Mouse (Mus musculus): Measurements from ENCODE around the gene Fbrsl1. TPM values are rescaled to one million over a fixed set of nuclear protein-coding genes. Genes with fewer than 3 reads are reported as not detected.

Gene Fbrsl1
- total RNA-seq (2021), result 10 to 100 TPM; 80.9 to 90.8 TPM
- long read RNA-seq, experiment 1, partial matches to known transcripts, result 0 of 5 reads
- long read RNA-seq, experiment 1, other reads (novel, unspliced or antisense), result 3 of 5 reads
- long read RNA-seq, experiment 2, partial matches to known transcripts, result 0 of 11 reads
- long read RNA-seq, experiment 2, other reads (novel, unspliced or antisense), result 11 of 11 reads

DNA sequence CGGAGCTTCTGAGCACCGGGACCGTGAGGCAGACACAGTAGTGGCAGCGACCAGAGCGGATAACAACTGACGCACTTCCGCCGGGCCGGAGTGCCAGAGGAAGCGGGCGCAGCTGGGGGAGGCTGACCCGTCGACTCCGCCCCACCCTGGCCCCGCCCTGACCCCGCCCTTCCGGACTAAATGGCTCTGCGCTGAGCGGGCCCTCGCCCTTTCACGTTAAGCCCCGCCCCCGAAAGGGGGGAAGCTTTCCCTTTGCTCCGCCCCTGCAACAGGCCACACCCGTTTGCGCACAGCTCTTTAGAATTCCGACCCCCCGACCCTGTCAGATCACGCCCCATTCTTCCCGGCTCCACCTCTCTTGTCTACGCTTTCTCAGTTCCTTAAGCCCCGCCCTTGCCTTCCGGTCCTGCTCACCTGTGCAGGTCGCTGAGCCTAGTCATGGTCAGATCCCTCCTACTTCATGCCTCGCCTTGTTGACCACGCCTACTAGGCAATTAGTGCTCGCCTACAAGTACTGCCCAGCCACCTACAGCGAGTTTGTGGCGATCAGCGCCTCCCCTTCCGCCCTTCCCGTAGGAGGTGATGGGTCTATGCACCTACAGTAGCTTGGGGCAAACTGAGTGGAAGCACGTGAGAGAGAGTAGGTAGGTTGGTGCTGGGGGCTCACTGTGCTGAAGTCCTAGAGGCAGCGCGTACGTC lies at the start of gene Fbrsl1:
TSS of gene Fbrsl1 (minus strand) at position 68 of the 699 bp plus-strand sequence.
- peak; percentile 88 to 95 for DNase-seq (ENCODE audit: low spot score in 2 of 2)

DNA sequence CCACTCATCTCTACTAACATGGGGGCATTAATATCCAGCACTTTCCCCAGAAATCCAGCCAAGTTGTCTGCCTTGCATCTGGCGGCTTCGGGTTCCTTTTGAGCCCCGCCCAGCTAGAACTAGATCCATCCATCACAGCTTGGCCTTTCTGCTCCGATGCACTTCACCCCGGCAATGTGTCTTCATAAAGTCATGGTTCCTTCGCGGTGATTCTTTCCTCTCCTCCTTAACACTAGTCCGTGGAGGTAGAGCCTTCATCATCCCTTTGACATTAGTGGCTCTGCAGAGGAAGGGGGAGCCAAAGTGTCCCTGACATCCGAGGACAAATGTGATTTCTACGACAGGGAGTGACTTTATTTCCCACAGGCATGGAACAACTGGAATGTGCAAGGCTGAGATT lies 49.8 kb upstream of the Fbrsl1 start:
- no peak for DNase-seq (ENCODE audit: low spot score in 2 of 2)

DNA sequence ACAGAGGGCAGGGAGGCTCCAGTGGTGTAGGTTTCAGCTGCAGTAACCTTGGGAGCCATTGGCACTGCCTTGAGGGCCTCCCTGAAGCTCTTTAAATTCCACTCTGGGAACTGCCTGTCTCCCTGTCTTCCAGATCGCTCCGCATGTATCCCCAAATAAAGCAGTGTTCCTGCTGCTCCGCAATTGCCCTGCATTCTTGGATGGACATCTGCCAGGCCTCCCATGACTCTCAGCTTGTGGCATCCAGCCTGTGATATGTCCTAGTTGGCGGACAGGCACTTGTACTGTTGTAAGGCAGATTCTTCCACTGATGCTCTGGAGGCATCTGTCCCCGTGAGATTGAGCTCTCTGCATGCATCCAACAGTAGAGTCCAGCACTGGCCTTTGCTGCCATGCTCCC lies 49.3 kb upstream of the Fbrsl1 start:
- DNase-seq (ENCODE audit: low spot score in 2 of 2), result no peak

DNA sequence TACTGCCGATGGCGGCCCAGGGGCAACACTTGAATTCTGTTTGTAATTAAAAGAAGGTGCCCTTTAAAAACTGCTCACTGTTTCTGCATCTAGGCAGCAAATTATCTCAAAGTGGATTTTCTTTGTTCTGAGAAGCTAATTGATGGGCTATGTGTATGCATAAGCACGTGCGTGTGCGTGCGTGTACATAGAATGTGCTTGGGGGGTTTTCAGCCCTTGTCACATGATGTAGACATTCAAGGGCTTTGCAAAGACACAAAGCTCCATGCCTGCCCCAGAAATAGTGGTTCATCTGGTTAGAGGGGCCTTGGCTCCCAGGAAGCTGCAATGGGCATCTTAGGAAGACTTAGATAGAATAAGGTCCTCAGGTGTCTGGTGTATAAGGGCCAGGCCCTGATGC lies 46.7 kb upstream of the Fbrsl1 start:
- no peak for DNase-seq (ENCODE audit: low spot score in 2 of 2)

DNA sequence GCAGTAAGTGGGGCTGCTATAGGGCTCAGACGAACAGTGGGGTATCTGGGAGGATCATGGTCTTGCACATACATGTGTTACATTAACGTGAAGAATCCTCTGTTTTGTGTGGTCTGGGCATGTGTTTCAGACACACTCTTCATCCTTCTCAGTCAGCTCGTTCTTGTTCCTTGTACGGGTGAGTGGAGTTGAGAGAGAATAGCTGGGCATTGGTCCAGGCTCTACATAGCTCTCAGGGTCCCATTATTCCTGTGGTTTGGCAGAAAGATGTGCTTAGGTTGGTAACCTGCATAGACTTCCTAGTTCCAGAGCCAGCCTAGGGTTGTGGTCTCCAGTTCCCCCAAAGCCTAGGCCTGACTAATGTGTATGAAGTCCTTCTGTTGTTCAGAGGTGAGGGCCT lies 46.1 kb upstream of the Fbrsl1 start:
- no peak for DNase-seq (ENCODE audit: low spot score in 2 of 2)

DNA sequence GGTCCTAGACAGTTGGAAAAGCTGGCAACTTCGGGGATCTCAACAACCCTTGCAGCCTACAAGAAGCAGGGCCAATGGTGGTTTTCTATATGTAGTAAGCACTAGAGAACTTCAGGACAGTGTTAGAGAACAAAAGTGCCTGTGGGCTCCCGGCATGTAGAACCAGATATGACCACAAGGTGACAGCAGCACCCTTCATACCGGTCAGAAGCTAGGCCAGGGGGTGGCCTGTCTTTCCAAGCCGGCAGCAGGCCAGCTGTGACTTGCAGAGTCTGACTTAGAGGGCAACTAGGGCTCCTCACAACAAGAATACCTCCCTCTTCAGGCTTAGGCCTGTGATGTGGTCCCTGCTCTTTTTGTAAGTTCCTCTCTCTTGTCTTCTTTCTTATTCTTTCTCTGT lies 45.5 kb upstream of the Fbrsl1 start:
- peak; percentile 70 to 72 for DNase-seq (ENCODE audit: low spot score in 2 of 2)

DNA sequence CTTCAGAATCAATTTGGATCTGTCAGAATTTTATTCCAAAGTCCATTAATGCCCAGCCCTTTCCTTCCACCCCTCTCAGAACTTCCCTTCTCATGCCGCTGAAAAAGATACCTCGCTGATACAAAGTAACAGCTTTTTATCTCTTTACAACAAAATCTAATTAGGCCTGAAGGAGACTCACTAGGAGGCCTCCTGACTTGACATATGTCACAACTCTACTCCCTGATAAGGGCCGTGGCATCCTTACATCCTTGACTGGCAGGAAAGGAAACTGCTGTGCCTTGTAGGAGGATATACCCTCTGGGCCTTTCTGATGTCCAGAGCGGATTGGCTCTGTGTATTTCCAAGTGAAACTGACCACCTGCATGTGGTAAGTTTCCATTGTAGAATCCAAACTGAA lies 41.3 kb upstream of the Fbrsl1 start:
- DNase-seq (ENCODE audit: low spot score in 2 of 2), result no peak

DNA sequence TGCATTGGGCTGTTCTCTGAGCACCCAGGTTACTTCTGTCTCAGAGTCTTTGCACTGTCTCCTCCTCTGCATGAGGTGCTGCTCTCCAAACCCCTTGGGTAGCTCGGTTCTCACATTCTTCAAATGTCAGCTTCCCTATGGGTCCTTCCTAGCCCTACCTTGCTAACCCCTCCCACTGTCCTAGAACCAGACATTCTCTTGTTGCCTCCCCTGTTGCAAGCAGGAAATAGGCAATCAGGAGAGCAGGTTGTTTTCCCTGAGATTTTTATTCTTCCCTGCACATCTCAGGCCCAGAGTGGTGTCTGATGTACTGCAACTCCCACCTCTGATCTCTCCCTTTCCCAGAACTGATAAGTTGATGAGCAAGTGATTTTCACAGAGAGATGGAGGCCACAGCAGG lies 39.6 kb upstream of the Fbrsl1 start:
- no peak for DNase-seq (ENCODE audit: low spot score in 2 of 2)

DNA sequence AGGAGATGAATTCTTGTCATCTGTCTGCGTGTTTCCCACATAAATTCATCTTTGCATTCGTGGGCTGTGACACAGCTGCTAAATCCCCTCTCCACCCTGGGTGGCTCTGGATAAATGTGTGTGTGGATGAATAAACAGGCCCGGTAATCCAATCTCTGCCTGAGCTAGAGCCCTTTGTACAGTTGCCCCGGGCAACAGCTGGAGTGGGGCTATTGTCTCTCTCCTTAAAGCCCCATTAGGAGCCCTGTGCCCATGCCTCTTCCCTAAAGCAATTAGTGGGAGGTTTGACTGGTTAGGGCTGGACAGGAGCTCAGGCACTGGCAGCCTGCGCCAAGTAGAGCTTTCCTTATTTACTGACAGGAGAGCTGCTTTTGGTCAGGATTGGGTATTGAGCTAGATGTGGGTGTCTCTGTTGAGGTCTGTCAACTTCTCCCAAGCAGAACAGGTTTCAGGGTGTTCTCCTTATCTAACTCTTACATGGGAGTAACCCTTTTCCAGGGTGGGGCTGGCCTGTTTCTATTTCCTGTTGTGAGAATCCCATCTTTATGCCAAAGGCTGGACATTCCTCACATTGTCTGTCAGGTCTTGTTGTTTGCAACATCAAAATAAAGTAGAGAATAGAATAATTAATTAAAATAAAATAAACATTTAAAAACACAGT lies 38.5 kb upstream of the Fbrsl1 start:
- no peak for DNase-seq (ENCODE audit: low spot score in 2 of 2)

DNA sequence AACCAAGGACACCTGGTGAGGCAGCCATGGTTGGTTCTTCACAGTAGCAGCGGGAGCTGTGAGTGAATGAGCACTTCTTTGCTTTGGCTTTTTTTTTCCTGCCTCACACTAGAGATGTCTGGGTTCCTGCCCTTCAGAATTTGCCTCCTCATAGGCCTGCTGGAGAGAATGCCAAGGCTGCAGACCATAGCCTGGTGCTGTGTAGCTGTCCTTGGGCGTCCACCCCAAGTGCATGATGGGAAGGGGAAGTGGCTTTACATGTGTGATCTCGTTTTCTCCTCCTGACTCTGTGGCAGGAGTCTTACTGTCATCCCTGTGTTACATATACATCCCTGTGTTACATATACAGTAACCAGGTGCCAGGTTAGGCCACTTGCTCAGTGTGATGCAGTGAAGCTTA lies 36.4 kb upstream of the Fbrsl1 start:
- no peak for DNase-seq (ENCODE audit: low spot score in 2 of 2)

DNA sequence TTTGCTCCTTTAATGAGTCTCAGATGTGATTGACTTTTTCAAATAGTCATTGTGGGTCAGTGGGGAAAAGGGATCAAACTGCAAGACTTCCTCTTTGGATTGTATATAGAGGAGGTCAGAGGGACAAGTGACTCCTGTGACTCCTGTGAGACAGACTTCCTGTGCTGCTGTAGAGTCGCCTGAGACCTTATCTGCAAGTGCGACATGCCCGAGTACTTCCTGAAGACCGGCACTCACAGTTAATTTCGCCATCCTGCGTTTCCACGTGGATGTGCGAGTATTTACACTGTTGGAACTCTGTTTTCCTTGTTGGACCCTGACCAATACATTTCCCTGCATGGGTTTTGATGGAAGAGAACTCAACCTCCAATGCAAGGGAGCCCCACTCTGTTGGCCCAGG lies 30.9 kb upstream of the Fbrsl1 start:
- no peak for DNase-seq (ENCODE audit: low spot score in 2 of 2)

DNA sequence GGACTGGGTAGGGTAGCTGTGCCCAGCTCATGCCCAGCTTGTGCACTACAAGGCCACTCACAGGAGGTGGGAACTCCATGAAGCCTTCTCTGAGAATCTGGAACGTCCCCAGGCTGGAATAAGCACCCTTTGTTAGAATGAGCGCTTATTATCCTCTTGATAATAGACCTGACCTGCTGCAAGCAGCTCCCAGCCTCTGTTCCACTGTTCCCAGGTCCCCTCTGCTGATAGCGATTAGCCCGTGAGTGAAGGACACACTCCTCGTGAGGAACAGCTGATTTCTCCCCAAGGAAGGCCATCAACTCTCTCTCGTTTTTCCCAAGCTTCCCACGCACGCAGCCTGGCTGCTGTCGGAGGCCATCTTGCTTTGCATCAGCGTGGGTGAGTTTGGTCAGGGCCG lies 25.9 kb upstream of the Fbrsl1 start:
- no peak for DNase-seq (ENCODE audit: low spot score in 2 of 2)

DNA sequence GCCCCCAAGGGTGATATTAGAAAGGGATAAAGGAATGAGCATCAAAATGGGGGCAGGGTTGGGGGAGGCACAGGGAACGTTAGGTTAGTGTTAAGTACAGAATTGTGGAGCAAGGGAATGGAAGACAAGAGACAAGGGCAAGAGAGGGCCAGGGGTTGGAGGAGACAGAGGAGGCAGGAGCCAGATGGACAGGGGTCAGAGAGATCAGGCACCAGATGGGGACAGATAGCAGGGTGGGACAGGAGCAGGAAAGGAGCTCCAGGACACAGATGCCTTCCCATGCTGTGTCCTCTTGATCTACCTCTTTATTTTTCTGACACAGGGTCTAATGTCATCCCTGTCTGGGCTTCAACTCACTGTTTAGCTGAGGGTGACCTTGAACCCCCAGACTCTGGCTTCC lies 24.5 kb upstream of the Fbrsl1 start:
- DNase-seq (ENCODE audit: low spot score in 2 of 2), result no peak

DNA sequence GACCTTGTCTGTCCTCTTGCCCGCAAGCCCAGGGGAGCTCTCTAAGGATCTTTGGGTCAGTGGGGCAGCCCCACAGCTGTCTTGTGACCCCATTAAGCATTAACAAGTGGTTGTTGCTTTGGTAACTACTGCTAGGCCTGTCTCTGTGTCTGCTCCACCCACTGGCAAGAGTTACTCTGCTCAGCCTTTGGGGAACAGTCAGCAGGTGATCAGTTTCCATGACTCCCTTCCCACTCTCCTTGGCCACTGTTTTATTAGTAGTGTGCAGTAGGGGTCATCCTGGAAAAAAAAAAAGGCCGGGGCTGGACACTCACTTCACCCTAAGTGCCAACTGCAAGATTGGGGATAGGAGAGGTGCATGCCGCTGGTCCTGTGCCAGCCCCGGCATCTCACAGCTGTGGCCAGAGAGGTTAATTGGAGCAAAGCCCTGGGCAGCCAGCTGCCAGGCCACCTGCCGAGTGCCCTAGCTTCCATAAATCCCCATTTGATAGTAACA lies 23.7 kb upstream of the Fbrsl1 start:
- no peak for DNase-seq (ENCODE audit: low spot score in 2 of 2)

DNA sequence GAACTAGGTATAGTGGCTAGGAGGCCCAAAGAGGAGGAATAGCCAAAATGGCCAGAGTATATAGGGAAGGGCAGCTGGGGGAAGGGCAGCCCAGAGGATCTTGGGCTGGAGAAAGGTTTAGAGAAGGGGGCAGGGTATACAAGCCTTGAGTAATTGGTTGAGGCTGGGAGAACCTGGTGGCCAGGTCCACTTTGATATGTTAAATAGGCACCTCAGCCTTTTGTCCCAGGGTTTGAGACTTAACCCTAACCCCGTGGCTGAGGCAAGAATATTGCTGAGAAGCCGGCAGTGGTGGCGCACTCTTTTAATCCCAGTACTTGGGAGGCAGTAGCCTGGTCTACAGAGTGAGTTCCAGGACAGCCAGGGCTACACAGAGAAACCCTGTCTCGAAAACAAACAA lies 23.0 kb upstream of the Fbrsl1 start:
- DNase-seq (ENCODE audit: low spot score in 2 of 2), result no peak

DNA sequence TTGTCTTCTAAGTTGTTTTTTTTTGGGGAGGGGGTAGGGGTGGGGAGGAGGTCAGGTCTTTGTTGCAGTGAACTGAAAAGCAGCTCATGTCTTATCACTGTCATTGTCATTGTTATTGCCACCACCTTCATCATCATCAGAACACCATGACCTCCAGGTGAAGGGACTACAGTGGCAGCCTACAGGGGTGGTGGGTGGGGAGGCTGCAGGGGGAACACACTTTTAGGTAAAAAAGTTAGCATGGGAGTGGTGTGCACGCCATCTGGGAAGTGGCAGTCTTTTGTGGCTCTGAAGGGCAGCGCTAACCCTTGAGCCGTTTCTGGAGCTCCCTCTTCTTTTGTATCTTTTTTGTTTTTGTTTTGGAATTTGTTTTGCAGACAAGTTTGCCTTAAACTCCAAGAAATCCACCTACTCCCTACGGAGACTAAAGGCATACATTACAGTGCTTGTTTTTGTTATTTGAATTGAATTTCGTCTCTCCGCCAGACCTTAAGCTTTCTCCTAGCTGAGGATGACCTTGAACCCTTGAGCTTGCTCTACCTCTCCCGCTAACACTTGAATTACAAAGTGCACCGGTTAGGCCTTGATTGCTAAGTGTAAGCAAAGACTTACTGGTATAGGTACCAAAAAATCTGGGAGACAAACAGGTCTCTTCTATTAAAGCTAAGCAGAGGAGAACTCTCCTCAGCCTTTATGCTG lies 21.1 kb upstream of the Fbrsl1 start:
- DNase-seq (ENCODE audit: low spot score in 2 of 2), result no peak

DNA sequence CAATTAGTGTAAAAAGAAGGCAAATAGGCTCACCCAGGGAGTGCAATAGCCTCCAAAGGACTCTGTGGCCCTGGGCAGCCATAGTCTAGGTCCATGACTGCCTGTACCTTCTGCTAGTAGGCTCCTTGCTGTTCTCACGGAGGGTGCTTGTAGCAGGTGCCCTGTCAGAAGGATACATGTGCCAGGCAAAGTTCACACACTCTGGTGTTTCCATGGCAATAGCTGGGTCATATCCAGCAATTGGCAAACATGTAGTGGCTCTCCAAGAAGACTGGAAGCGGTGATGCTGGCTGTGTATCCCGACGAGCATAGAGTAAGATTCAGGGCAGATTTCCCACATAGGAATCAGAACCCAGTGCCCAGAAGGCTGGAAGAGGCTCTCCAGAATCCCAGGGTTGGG lies 20.0 kb upstream of the Fbrsl1 start:
- DNase-seq (ENCODE audit: low spot score in 2 of 2), result peak in 1 of 2 experiments; percentile 46

DNA sequence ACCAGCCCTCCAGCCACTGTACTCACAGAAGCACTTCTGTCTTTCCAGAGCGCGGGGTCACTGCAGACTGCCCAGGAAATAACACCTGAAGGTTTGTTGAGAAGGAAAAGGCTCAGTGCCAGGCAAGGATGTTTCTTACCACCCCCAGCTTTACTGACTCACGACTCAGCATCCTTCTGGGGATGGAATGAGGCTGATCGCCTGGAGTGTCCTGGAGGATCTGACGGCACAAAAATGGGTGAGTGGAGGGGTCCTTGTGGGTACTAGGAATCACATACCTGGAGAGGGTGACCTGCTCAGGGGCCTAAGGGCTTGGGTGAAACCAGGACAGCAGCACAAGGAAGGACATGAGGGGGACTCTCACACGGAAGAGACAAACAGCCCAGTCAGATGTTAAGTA lies 19.4 kb upstream of the Fbrsl1 start:
- DNase-seq (ENCODE audit: low spot score in 2 of 2), result no peak

DNA sequence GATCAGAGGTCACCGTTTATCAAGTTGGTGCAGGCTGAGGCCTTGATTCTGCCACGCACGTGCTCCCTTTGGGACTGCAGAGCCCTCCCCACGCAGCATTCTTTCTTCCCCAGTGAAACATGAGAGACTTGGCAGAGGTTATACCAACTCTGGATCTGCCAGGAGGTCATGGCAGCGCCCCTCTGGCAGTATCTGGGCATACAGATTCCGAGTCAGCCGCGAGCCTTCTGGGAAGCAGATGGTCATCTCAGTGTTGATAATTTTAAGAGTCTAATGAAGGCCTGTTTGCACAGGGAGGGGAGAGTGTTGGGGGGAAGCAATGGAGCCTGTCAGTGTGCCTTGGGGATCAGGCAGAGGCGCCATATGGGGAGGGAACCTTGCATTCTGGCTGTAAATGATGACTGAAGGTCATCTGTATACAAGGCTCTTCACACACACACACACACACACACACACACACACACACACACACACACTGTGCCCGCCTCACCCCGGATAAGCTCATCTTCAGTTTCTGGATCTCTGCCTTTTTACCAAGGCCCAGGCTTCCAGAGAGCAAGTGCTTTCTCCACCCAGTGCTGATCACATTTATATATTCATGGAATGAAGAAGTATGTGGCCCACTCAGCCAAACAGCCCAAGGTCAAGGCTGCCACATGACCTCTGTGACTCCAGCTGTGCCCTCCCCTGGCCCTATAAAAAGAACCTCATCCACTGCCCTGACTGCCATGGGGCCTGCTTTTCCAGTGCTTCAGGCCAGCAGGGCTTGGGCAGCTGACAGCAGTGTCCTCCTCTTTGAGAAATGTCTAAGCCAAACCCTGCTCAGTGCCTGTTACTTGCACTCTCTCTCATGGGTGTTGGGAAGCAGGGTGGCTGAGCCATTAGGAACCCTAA lies 18.5 kb upstream of the Fbrsl1 start:
- peak in 1 of 2 experiments; percentile 48 for DNase-seq (ENCODE audit: low spot score in 2 of 2)

DNA sequence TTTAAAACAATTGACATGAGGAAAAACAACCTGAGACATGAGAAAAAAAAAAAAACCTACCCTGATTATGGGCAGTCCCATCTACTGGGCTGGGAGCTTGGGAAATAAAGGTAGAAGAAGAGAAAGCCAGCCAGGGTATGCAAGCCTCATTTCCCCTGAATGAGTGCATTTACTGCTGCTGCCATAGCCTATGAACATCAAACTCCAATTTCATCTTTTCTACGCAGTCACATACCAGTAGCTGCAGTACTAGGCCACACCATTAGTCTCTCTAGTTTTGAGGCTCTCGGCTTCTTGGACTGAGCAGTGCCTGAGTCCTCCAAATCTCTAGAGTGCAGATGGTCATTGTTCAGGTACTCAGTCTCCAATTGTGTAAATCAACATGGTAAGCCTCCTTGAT lies 14.3 kb upstream of the Fbrsl1 start:
- DNase-seq (ENCODE audit: low spot score in 2 of 2), result no peak

DNA sequence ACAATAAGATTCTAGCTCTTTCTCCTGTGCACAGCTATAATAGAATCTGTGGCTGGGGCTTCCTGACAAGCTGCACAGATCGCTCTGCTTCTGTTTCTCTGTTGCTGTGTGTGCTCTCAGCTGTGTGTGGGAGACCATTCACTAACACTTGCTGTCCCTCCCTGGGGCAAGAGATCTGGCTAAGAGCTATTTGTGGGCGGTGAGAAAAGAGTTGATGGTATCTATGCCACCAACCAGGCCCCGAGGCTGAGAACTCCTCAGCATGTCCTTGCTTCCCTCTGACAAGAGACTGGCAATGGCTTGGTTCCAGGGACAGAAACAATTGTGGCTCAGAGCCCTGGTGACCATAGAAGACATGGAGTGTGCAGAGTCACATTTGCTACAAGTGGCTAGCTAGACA lies 10.6 kb upstream of the Fbrsl1 start:
- peak in 1 of 2 experiments; percentile 53 for DNase-seq (ENCODE audit: low spot score in 2 of 2)

Measured in layer of hippocampus, postnatal 14 days (tissue).